Mouse (Mus musculus) MEL (cell line): ENCODE measurements around the gene Kdm3a. TPM values are rescaled to one million over a fixed set of nuclear protein-coding genes. Genes with fewer than 3 reads are reported as not detected.

Source experiments
- DNase-seq: peaks from one replicate; pipeline ENCODE4 v3.0.0; 2011; ENCODE audit warnings: low read depth, low spot score
- H3K27ac ChIP-seq: 2 replicates; pipeline ENCODE4 v1.5.1; 2012; ENCODE audit warnings: low read depth, mild to moderate bottlenecking, control low read depth, low read length, moderate library complexity; ENCODE audit not compliant: control insufficient read depth
- H3K27me3 ChIP-seq, 2 experiments: fragments of 150-350 bp in 1 of 2; sonication (generic) in 1 of 2; 2 replicates each; pipeline ENCODE4 v1.6.1; 2012; ENCODE audit warnings: low read length in 2 of 2, mild to moderate bottlenecking in 2 of 2, improper control_type of control experiment in 1 of 2, moderate library complexity in 1 of 2; ENCODE audit not compliant: insufficient read depth in 2 of 2, control insufficient read depth in 1 of 2
- H3K36me3 ChIP-seq, 2 experiments: 2 replicates each; pipeline ENCODE4 v1.6.1; 2012 to 2014; ENCODE audit warnings: low read length in 2 of 2, improper control_type of control experiment in 1 of 2, inconsistent platforms in 1 of 2, mild to moderate bottlenecking in 1 of 2; ENCODE audit not compliant: insufficient read depth in 2 of 2, control insufficient read depth in 1 of 2
- H3K4me1 ChIP-seq, 2 experiments: fragments of 150-350 bp in 1 of 2; sonication (generic) in 1 of 2; 2 replicates each; pipeline ENCODE4 v1.6.1; 2012; ENCODE audit warnings: low read length in 2 of 2, improper control_type of control experiment in 1 of 2, mild to moderate bottlenecking in 1 of 2; ENCODE audit not compliant: insufficient read depth in 2 of 2, control insufficient read depth in 1 of 2
- H3K4me3 ChIP-seq, 2 experiments: fragments of 150-350 bp in 1 of 2; sonication (generic) in 1 of 2; 2 replicates each; pipeline ENCODE4 v1.5.1; 2012; ENCODE audit warnings: low read depth in 2 of 2, low read length in 2 of 2, mild to moderate bottlenecking in 2 of 2, moderate library complexity in 2 of 2, control low read depth in 1 of 2, improper control_type of control experiment in 1 of 2; ENCODE audit not compliant: control insufficient read depth in 1 of 2, insufficient read depth in 1 of 2
- H3K79me2 ChIP-seq: 2 replicates; pipeline ENCODE4 v1.6.1; 2012; ENCODE audit warnings: mild to moderate bottlenecking, low read length, moderate library complexity; ENCODE audit not compliant: control insufficient read depth, poor library complexity, insufficient read depth
- H3K9ac ChIP-seq: 2 replicates; pipeline ENCODE4 v1.6.1; 2012; ENCODE audit warnings: low read depth, mild to moderate bottlenecking, control low read depth, low read length, moderate library complexity; ENCODE audit not compliant: control insufficient read depth, poor library complexity, severe bottlenecking
- H3K9me3 ChIP-seq: fragments of 150-350 bp; sonication (generic); replicated peaks from 2 replicates; pipeline ENCODE4 v1.6.1; 2012; ENCODE audit warnings: mild to moderate bottlenecking, low read length, improper control_type of control experiment, moderate library complexity; ENCODE audit not compliant: insufficient read depth
- BHLHE40 ChIP-seq: IDR thresholded peaks from 2 replicates; pipeline ENCODE4 v1.6.1; 2012; ENCODE audit warnings: low read depth, mild to moderate bottlenecking, inconsistent platforms, low read length, improper control_type of control experiment, borderline replicate concordance
- CHD1 ChIP-seq: IDR thresholded peaks from 2 replicates; pipeline ENCODE4 v1.6.1; 2012; ENCODE audit warnings: low read depth, mild to moderate bottlenecking, inconsistent platforms, low read length, improper control_type of control experiment
- CHD2 ChIP-seq: IDR thresholded peaks from 2 replicates; pipeline ENCODE4 v1.6.1; 2011; ENCODE audit warnings: low read length, improper control_type of control experiment
- EP300 ChIP-seq, 2 experiments: IDR thresholded peaks; 2 replicates each; pipeline ENCODE4 v1.6.1; 2011; ENCODE audit warnings: improper control_type of control experiment in 2 of 2, low read length in 2 of 2, low read depth in 1 of 2, mild to moderate bottlenecking in 1 of 2
- ETS1 ChIP-seq: IDR thresholded peaks from 2 replicates; pipeline ENCODE4 v1.6.1; 2012; ENCODE audit warnings: low read depth, mild to moderate bottlenecking, inconsistent platforms, low read length, improper control_type of control experiment, moderate library complexity
- GABPA ChIP-seq: IDR thresholded peaks from 2 replicates; pipeline ENCODE4 v1.6.1; 2012; ENCODE audit warnings: low read depth, mild to moderate bottlenecking, inconsistent platforms, low read length, improper control_type of control experiment, moderate library complexity
- GATA1 ChIP-seq: IDR thresholded peaks from 2 replicates; pipeline ENCODE4 v1.6.1; 2011; ENCODE audit warnings: low read depth, low read length, improper control_type of control experiment
- HCFC1 ChIP-seq: IDR thresholded peaks from 2 replicates; pipeline ENCODE4 v1.6.1; 2012; ENCODE audit warnings: low read depth, mild to moderate bottlenecking, inconsistent platforms, low read length, improper control_type of control experiment, moderate library complexity
- MAX ChIP-seq: IDR thresholded peaks from 2 replicates; pipeline ENCODE4 v1.6.1; 2011; ENCODE audit warnings: low read length, improper control_type of control experiment
- MXI1 ChIP-seq: IDR thresholded peaks from 2 replicates; pipeline ENCODE4 v1.6.1; 2011; ENCODE audit warnings: mild to moderate bottlenecking, low read depth, low read length, improper control_type of control experiment
- MYC ChIP-seq: IDR thresholded peaks from 2 replicates; pipeline ENCODE4 v1.6.1; 2011; ENCODE audit warnings: low read depth, mild to moderate bottlenecking, low read length, improper control_type of control experiment, moderate library complexity
- RAD21 ChIP-seq: IDR thresholded peaks from 2 replicates; pipeline ENCODE4 v1.6.1; 2011; ENCODE audit warnings: mild to moderate bottlenecking, low read depth, low read length, improper control_type of control experiment
- RCOR1 ChIP-seq: IDR thresholded peaks from 2 replicates; pipeline ENCODE4 v1.6.1; 2012; ENCODE audit warnings: low read depth, mild to moderate bottlenecking, inconsistent platforms, low read length, improper control_type of control experiment
- SIN3A ChIP-seq: IDR thresholded peaks from 2 replicates; pipeline ENCODE4 v1.6.1; 2012; ENCODE audit warnings: low read length, improper control_type of control experiment, inconsistent platforms
- TAL1 ChIP-seq: IDR thresholded peaks from 2 replicates; pipeline ENCODE4 v1.6.1; 2012; ENCODE audit warnings: mild to moderate bottlenecking, inconsistent platforms, low read length, moderate library complexity, mixed read lengths
- TCF12 ChIP-seq: IDR thresholded peaks from 2 replicates; pipeline ENCODE4 v1.6.1; 2014; ENCODE audit warnings: low read depth, mild to moderate bottlenecking, inconsistent platforms, low read length, improper control_type of control experiment, moderate library complexity
- USF1 ChIP-seq: IDR thresholded peaks from 2 replicates; pipeline ENCODE4 v1.6.1; 2014; ENCODE audit warnings: low read depth, mild to moderate bottlenecking, inconsistent platforms, low read length, improper control_type of control experiment, moderate library complexity
- USF2 ChIP-seq, 2 experiments: IDR thresholded peaks; 2 replicates each; pipeline ENCODE4 v1.6.1; 2011 to 2012; ENCODE audit warnings: improper control_type of control experiment in 2 of 2, low read length in 2 of 2, borderline replicate concordance in 1 of 2, inconsistent platforms in 1 of 2, low read depth in 1 of 2, mild to moderate bottlenecking in 1 of 2; ENCODE audit not compliant: insufficient read depth in 1 of 2
- ZC3H11A ChIP-seq: IDR thresholded peaks from 2 replicates; pipeline ENCODE4 v1.6.1; 2012; ENCODE audit warnings: low read depth, mild to moderate bottlenecking, inconsistent platforms, low read length, improper control_type of control experiment
- ZKSCAN1 ChIP-seq: IDR thresholded peaks from 2 replicates; pipeline ENCODE4 v1.6.1; 2012; ENCODE audit warnings: low read depth, mild to moderate bottlenecking, inconsistent platforms, low read length, improper control_type of control experiment, moderate library complexity
- polyA plus RNA-seq, 2 experiments: library from polyadenylated mRNA; stranded (reverse) in 1 of 2; unstranded in 1 of 2; fragments of >175 nt in 1 of 2; fragments of >200 nt in 1 of 2; gene quantifications; 2 replicates each; pipeline versions ENCODE4 v1.2.1 to v1.2.4; 2012; ENCODE audit warnings: low replicate concordance in 2 of 2, low read depth in 1 of 2; ENCODE audit not compliant: insufficient read length in 2 of 2, insufficient read depth in 1 of 2, missing spikeins in 1 of 2
- total RNA-seq: library from RNA; depleted of rRNA; stranded (reverse); fragments of 300-350 nt; gene quantifications from 2 replicates; pipeline ENCODE4 v1.2.3, GENCODE M21; 2012

Kdm3a gene
- total and polyA plus RNA-seq, 3 experiments: 14.4 to 35.5 TPM; not detected in 1

DNA sequence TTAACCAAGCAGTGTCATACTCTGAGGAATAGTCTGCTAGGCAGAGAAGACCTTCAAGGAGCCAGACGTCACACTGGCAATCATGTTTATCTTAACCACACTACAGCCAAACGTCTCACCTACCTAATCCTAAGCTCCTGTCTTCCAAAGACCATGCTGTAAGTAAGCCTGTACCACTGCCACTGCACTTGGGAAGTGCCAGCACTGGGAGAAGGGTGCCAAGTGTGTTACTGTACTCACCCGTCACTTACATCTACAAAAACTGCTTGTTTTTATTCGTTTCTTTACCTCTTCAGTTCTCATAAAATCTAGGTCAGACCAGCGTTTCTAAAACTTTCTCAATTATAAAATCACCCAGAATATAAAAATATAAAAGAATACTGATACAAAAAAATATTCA is 15.8 kb downstream of the Kdm3a start:
- H3K4me1 ChIP-seq: peaks cover 0 to 3% of the 10 kb centered on the region in 2 experiments; a peak in 1 of 4 replicates
- no peaks in the 10 kb centered on the region for H3K9me3 ChIP-seq
- H3K36me3 ChIP-seq: peaks cover 3 to 57% of the 10 kb centered on the region in 2 experiments
- H3K4me3 ChIP-seq: no peak overlapping the region
- H3K79me2 ChIP-seq: no peaks in the 10 kb centered on the region
- no peak overlapping the region for H3K9ac ChIP-seq
- no peak for DNase-seq
- no peaks in the 10 kb centered on the region for H3K27me3 ChIP-seq
- TF ChIP-seq RCOR1: no peak
- TF ChIP-seq BHLHE40: no peak
- TF ChIP-seq CHD2: no peak
- no peak for TF ChIP-seq ETS1
- TF ChIP-seq HCFC1: no peak
- no peak for TF ChIP-seq MXI1
- TF ChIP-seq RAD21: no peak
- no peak for TF ChIP-seq ZC3H11A
- TF ChIP-seq GABPA: no peak
- TF ChIP-seq USF2 (IDR thresholded peaks at IDR 0.05; ENCODE audit: borderline replicate concordance in 1 of 2, insufficient read depth in 1 of 2, low read depth in 1 of 2, low read length in 2 of 2): no peak
- TF ChIP-seq SIN3A: no peak
- H3K27ac ChIP-seq: no peak overlapping the region

DNA sequence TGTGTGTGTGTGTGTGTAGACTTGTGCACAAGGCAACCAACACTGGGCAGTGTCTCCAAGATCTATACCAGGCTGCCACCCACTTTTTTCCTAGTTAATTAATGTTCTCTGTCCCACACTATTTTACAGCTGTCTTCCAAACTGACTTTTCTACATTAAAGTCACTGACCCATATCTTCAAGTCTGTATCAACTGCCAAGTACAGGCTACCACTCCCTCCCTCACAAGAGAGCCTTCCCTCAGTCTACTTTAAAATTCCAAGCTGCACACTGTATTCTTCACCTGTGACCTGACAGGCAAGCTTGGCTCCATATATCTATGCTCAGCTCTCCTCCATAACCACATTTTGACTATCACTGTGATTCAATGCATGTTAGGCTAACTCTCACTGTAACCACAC is 19.6 kb downstream of the Kdm3a start:
- Histone ChIP-seq H3K4me3 (no peak overlapping the region), H3K27ac (no peak overlapping the region), H3K4me1 (peaks cover 0 to 3% of the 10 kb centered on the region in 2 experiments; a peak in 1 of 4 replicates), H3K79me2 (no peaks in the 10 kb centered on the region), H3K9ac (no peak overlapping the region), H3K27me3 (no peaks in the 10 kb centered on the region), H3K36me3 (peaks cover 17 to 55% of the 10 kb centered on the region in 2 experiments), H3K9me3 (no peaks in the 10 kb centered on the region)
- no peak for DNase-seq
- TF ChIP-seq CHD1: no peak
- no peak for TF ChIP-seq BHLHE40
- no peak for TF ChIP-seq RCOR1

DNA sequence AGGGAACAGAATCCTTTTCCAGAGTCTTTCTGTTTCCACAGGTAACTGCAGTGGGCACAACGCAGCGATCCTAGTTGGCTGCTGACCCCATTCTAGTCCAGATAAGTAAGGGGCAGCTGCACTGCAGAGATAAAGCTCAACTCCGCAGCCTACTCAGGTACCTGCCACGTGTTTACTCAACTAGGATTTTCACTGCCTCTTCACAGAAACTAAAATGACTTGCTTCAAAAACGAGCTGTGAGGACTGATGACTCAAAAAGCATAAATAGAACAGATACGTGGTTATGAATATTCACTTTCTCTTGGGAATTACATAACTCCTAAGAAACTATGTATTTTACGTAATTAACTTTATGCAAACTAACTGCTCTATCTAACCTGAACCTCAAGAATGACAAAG is 22.8 kb downstream of the Kdm3a start:
- Histone ChIP-seq H3K27me3 (no peaks in the 10 kb centered on the region), H3K9ac (no peak overlapping the region), H3K36me3 (peaks cover 17 to 65% of the 10 kb centered on the region in 2 experiments), H3K79me2 (no peaks in the 10 kb centered on the region), H3K27ac (no peak overlapping the region), H3K9me3 (no peaks in the 10 kb centered on the region), H3K4me3 (no peak overlapping the region), H3K4me1 (peaks cover 0 to 3% of the 10 kb centered on the region in 2 experiments; a peak in 1 of 4 replicates)
- no peak for DNase-seq
- TF ChIP-seq USF1 (peak; percentile 37; the same call in 1 of the 2 replicates), TCF12 (peak; percentile 57), MXI1 (peak; percentile 73), SIN3A (no peak), EP300 (IDR thresholded peaks at IDR 0.05; ENCODE audit: low read depth in 1 of 2, low read length in 2 of 2) (peak; percentile 18 to 24; a peak in 2 of 4 replicates), MYC (0 out of 2 replicates have a peak, but pooled peaks have one; percentile 51), ZKSCAN1 (no peak), TAL1 (peak; percentile 58), GATA1 (0 out of 2 replicates have a peak, but pooled peaks have one; percentile 10), MAX (peak; percentile 23; the same call in 1 of the 2 replicates)
